Mouse (Mus musculus) heart, adult 2 months (tissue): ENCODE results near the gene Tchp.

Source experiments
- CTCF ChIP-seq: fragments of 200-600 bp; IDR thresholded peaks from 2 replicates; pipeline ENCODE4 v1.8.1; 2022; ENCODE audit warnings: antibody characterized with exemption, mild to moderate bottlenecking, moderate library complexity
- EP300 ChIP-seq: fragments of 200-500 bp; IDR thresholded peaks from 2 replicates; pipeline ENCODE4 v1.6.1; 2011; ENCODE audit warnings: low read depth, low read length, control low read depth; ENCODE audit not compliant: insufficient read depth
- POLR2A ChIP-seq: fragments of 200-500 bp; IDR thresholded peaks from 2 replicates; pipeline ENCODE4 v1.6.1; 2011; ENCODE audit warnings: mild to moderate bottlenecking, low read depth, low read length, control low read depth; ENCODE audit not compliant: insufficient read depth

DNA sequence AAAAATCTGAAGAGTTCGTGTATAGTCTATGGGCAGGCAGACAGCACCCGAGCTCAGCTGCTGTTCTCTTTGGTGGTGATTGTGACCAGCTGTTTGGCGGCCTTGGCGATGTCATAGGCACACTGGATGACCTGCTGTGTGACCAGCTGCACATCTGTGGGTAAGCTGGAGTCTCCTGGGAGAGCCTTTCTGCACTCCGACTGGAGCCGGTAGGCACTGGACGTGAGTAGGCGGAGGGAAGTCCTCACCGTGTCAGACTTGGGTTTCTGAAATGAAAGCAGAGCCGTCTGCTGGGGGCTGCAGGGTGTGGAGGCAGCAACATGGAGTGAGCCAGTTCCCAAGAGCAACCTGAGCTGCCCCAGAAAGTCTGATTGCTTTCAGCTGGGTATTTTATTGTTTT is 22.6 kb downstream of the Tchp start:
- no peak for TF ChIP-seq CTCF
- 0 out of 2 replicates have a peak, but pooled peaks have one; percentile 17 for TF ChIP-seq EP300
- TF ChIP-seq POLR2A = no peak
